Mouse (Mus musculus) fat pad, adult 2 months (tissue): ENCODE results near the gene Cds2.
A peak's percentile ranks its signal among the peaks of the same experiment; 100 is the strongest.
"Not testable (repeated sequence)": the region's sequence is repeated elsewhere in the genome, so short reads cannot be mapped to it uniquely, and the experiment has no call there.

Experiments used
- DNase-seq: peaks from one replicate; pipeline ENCODE4 v3.0.0-alpha.2; 2011; ENCODE audit warnings: low read depth, low spot score; ENCODE audit errors: extremely low read depth

The Cds2 gene

DNA sequence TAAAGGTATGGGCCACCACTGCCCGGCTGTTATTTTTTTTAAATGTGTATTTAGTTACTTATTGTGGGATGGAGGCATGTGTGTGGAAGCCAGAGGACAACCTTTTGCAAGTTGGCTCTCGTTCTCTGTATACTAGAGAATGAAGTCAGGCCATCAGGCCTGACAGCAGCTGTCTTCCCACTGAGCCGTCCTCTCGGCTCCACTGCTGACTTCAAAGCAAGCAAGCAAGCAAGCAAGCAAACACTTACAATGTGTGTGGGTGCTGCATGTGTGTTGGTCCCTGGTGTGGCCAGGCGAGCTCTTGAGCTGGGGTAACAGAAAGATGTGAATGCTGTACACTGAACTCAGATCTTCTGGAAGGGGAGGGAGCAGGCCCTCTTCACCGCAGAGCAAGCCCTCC is 27.9 kb downstream of the Cds2 start:
- no peak for DNase-seq

DNA sequence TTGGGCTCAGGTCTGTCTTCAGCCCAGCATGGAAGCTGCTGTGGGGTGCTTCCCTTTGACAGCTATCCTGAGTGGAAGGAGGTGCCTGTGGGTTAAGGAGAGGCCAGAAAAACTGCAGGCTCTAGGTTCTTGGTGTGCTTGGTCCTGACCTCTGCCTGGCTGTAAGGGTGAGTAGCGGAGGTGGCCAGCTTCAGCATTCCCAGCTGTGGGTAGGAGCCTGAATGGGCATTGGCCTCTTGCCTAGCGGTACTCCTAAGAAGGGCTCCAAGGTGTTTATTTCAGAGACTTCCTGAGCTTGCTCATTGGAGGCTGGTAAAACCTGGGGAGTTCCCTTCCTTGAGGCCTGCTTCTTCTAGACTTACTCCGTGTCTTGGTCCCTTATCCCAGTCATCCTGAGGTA is 28.3 kb downstream of the Cds2 start:
- DNase-seq = no peak

DNA sequence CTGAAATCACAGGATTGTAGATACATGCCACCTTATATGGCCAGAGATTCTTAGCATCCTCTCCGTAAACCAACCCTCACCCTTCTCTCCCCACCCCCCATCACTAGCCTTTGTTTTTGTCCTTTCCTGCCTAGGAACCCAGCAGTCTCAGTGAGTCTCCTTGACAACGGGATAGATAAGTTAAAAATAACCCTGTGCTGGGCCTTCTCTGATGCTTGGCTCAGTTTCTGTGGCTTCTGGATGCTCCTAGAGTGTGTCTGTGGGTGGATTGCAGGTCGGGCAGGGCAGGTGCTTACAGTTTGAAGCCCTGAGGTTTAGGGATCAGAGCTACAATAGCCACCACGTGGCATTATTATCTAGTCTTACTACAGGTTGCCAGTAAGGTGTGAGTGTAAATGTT is 29.1 kb downstream of the Cds2 start:
- no peak for DNase-seq

DNA sequence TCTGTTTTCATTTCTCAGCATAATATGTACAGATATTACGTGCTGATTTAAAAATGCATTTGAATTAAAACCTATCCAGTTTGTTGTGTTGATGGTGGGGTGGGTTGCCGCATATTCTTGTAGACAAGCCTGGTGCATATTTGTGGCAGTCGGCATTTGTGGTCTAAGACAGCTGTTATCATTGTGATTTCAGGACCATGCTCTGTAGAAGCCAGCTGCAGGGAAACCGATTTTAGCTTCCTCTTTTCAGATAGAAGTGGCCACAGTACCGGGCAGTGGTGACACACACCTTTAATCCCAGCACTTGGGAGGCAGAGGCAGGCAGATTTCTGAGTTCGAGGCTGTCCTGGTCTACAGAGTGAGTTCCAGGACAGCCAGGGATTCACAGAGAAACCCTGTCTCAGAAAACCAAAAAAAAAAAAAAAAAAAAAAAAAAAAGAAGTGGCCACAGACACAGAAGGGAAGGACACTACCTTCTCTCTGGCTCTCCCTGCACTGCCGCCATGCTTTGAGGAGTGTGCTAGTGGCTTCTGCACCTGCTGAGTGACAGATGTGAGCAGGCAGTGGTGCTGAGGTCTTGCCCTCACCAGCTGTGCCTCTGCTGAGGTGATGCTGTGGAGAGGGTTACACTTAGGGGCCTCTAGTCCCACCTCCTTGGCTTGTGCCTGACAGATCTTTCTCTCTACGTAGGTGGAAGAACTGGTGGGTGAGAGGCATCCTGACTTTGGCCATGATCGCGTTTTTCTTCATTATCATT is 30.9 kb downstream of the Cds2 start:
- DNase-seq = no peak

DNA sequence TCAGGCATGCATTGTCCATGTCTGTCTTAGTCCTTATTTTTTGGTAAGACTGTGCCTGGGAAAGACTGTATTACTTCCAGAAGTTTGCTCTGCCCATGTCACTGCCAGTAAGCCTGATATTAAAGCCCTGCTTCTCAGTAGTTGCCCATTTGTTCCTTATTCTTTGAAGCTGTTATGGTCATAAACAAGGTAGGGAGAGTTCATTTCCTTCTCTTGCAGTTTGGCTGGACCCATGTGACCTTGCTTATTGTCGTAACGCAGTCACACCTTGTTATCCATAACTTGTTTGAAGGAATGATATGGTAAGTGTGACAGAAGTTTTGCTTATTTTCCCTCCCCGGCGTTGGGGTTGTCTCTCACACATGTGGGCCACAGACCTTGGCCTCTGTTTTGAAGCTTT is 35.3 kb downstream of the Cds2 start:
- no peak for DNase-seq

- no peak for DNase-seq
Measured at GRCm38 (mm10) chr2:132301436-132301835, 38.5 kb downstream of the Cds2 start.

GRCm38 (mm10) chr2:132305165-132305564 is 42.2 kb downstream of the Cds2 start:
- DNase-seq = no peak

DNA sequence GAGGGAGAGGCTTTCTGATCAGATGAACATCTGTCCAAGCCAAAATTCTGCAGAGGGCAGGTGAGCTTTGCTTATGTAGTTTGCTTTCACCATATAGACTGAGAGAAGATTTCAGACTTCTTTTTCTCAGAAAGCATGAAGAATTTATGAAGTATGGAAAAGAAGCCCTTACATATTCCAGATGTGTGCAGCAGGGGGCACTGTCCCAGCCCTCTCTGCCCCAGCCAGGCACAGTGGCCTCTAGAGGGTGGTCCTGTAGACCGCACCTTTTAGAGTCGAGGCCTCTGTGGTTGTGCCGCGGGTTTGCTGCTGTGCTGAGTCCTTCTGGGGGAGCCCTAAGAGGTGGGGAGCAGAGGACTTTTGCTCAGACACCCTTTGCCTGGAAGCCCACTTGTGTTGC is 43.0 kb downstream of the Cds2 start:
- DNase-seq = no peak

GRCm38 (mm10) chr2:132307213-132307843 is 44.4 kb downstream of the Cds2 start:
- DNase-seq = no peak

GRCm38 (mm10) chr2:132308829-132309228 is 45.9 kb downstream of the Cds2 start:
- DNase-seq = no peak

DNA sequence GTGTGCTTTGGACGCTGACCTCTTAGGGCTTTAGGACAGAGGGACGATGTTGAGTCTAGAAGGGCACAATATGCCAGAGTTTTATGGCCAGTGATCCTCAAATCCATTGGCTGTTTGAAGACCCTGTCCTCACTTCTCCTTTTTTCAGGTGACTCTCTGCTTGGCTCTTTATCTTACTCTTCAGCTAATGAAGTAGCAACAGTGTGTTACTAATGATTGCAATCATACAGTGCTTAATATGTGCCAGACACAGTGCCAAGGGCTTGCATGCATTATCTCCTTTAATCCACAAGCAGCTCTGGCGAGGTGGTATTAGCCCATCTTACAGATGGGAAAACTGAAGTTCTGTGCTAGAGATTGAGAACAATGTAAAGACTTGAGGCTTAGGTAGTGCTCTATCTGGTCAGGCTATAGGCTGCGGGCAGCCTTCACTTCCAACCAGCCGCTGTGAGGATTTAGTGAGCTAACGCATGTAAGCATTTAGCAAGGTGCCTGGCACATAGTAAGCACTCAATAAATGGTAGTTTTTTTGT is 46.5 kb downstream of the Cds2 start:
- DNase-seq = no peak

- no peak for DNase-seq
Measured at GRCm38 (mm10) chr2:132312616-132313015, 49.7 kb downstream of the Cds2 start.

- no peak for DNase-seq
Measured at GRCm38 (mm10) chr2:132313568-132313967, 50.6 kb downstream of the Cds2 start.

DNA sequence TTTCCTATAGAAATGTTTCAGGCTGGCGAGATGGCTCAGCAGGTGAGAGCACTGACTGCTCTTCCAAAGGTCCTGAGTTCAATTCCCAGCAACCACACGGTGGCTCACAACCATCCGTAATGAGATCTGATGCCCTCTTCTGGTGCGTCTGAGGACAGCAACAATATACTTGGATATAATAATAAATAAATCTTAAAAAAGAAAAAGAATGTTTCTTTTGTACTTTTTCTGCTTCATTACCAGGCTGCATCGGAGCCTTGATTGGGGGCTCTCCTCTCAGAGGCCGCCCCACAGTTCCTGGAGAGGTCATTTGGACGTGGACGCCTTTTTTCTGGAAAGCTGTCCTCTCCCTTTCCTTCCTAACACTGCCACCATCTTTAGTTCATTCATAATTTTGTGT is 51.1 kb downstream of the Cds2 start:
- DNase-seq = not testable (repeated sequence)

DNA sequence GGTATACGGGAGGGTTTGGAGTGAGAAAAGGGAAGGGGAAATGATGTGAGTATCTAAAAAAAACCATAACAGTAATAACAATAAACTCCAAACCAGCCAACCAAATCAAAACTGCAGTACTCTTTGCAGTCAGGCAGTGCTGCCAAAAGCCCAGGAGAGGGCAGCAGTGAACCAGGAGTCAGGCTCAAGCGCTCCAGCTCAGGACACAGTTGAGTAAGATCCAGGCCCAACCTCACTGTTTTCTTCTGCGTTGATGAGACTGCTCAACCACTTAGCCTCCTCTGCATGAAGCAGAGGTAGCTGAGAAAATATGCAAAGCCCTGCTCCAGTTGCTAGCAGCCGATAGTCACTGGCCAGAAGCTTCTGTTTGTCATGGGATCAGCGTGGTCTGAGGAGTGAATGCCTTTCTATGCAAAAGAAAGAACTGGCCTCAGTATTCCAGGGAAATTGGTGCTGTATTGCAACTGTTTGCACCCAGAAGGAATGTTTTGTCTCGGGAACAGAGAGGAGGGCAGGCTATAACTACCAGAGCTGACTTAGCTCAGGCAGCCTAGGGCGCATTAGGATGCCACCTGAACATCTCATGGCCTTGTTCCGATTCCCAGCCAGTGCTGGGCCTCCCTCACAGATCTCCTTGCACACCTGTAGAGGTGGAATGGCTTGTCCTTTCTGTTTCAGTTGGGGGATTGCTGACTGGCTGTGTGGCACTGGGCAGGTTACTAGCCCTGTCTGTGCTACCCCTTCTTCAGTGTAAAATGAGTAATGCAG is 53.3 kb downstream of the Cds2 start:
- DNase-seq = no peak

GRCm38 (mm10) chr2:132317178-132317577 is 54.2 kb downstream of the Cds2 start:
- DNase-seq = no peak

- DNase-seq = no peak
Measured at GRCm38 (mm10) chr2:132320516-132320915, 57.6 kb downstream of the Cds2 start.

GRCm38 (mm10) chr2:132323541-132323940 is 60.6 kb downstream of the Cds2 start:
- DNase-seq = peak; percentile 10

DNA sequence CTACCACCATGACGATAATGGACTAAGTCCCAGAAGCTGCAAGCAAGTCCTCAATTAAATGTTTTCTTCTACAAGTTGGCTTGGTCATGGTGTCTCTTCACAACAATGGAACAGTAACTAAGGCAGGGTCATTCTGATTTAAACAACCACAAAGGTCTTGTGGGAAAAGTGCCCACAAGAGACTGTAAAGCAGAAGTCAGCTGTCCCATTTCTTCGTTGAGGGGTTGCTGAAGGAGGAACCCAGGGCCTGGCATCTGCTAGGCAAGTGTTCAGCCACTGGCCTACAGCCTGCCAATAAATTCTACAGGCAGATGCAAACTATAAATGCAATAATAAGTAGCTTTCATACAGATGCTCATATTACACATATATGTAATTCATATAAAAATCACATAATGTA is 74.3 kb downstream of the Cds2 start:
- no peak for DNase-seq

- DNase-seq = no peak
Measured at GRCm38 (mm10) chr2:132340350-132340749, 77.4 kb downstream of the Cds2 start.

DNA sequence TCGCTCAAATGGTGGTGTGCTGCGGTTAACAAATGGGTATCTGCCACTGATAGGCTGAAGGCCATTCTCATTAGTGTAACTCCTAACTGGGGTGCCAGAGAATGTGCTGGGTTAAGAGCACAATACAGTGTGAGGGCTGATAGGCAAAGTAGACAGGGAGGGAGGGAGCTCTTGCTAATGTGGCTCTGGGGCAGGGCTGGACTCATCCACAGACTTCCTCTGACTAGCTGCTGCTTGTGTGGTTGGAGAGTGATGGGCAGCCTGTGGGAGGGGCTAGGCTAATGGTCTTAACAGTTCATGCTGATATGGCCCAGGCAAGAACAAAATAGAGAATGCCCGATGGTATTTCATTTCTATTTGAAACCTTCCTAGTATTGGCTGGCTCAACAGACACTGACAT is 78.3 kb downstream of the Cds2 start:
- no peak for DNase-seq

DNA sequence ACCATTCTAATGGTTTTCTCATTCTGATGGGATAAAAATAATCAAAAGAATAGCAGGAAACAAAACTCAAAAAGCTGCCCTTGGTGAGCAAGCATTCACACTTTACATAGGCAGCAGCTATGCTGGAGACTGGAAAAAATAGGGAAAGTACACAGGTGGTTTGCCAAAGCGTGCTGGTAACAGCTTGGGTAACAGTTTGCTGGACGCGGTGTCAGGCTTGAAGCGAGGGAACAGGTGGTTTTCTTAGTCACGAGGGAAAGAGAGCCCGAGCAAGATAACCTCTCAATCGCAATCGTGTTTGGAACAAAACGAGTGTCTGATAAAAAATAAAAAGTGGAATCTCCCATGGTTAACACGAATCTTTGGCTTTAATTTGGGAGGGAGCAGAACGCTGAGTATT is 80.9 kb downstream of the Cds2 start:
- DNase-seq = no peak
